Mouse (Mus musculus): ENCODE results near the gene Angptl2. TPM values are rescaled to one million over a fixed set of nuclear protein-coding genes. Genes with fewer than 3 reads are reported as not detected.
"Not testable (repeated sequence)": the region's sequence is repeated elsewhere in the genome, so short reads cannot be mapped to it uniquely, and the experiment has no call there.

Gene Angptl2
- polyA plus RNA-seq, 1 experiment from 2014 or later = 24.2 TPM

DNA sequence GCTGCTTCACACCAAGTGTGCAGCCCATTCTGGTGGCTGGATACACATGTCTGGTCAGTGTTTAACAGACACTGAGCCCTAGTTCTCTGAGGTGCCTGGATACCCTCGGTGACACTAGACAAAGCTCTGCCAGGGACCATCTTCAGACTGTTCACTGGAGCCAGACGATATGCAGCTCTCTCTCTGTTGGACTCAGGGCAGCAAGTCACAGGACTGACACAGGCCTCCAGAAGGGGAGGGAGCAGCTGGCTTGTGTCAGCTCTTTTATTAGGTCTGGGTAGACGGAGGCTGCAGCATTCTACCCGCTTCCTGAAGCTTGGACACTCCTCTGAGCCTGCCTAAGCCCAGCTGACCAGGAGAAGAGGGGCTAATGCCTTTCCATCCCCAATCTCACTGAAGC lies 8.8 kb upstream of the Angptl2 start:
- H3K27me3 ChIP-seq (replicated peaks; ENCODE audit: control insufficient read depth, insufficient read depth, low read length) = no peaks in the 10 kb centered on the region
- 25% methylated on average over 4 of the region's 4 CpGs for WGBS
- no peak overlapping the region for H3K4me2 ChIP-seq (replicated peaks; ENCODE audit: low read depth)
- no peak overlapping the region for H3K4me3 ChIP-seq (ENCODE audit: low read depth, low read length)
- no peak for ATAC-seq
- H3K4me1 ChIP-seq (replicated peaks; ENCODE audit: control insufficient read depth, insufficient read depth, low read length) = no peaks in the 10 kb centered on the region; the same call in 1 of the 2 replicates
- H3K27ac ChIP-seq (ENCODE audit: low read depth, low read length) = no peak overlapping the region
- no peaks in the 10 kb centered on the region for H3K9me3 ChIP-seq (ENCODE audit: control insufficient read depth)
- TF ChIP-seq CTCF (IDR thresholded peaks at IDR 0.05; ENCODE audit: low read depth) = no peak
- H3K36me3 ChIP-seq (ENCODE audit: control insufficient read depth, insufficient read depth) = no peaks in the 10 kb centered on the region; the same call in 1 of the 2 replicates
- H3K9ac ChIP-seq (ENCODE audit: low read depth, low read length) = no peak overlapping the region

DNA sequence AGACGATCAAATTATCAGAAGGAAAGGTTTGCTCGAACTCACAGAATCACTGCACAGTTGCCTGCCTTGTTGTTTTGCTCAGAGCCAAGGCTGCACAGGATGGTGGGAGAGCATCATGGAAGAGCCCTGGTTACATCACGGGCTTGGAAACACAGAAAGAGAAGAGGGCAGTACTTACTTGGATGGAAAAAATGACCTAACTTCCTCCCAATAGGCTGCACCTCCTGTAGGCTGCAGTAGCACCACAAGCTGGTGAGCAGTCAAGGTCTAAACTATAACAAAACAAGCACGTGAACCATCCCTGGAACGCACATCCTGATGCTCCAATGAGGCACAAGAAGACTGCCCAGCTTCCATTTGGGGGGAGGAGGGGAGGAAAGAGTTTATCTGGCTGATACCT lies 7.7 kb upstream of the Angptl2 start:
- no peak overlapping the region for H3K4me2 ChIP-seq (replicated peaks; ENCODE audit: low read depth)
- no peaks in the 10 kb centered on the region for H3K9me3 ChIP-seq (ENCODE audit: control insufficient read depth)
- no peak overlapping the region for H3K9ac ChIP-seq (ENCODE audit: low read depth, low read length)
- H3K4me1 ChIP-seq (replicated peaks; ENCODE audit: control insufficient read depth, insufficient read depth, low read length) = no peaks in the 10 kb centered on the region; the same call in 1 of the 2 replicates
- no peak for ATAC-seq
- TF ChIP-seq CTCF (IDR thresholded peaks at IDR 0.05; ENCODE audit: low read depth) = no peak
- WGBS = 71% methylated on average over 5 of the region's 5 CpGs
- H3K27ac ChIP-seq (ENCODE audit: low read depth, low read length) = no peak overlapping the region
- no peak overlapping the region for H3K4me3 ChIP-seq (ENCODE audit: low read depth, low read length)
- no peaks in the 10 kb centered on the region; the same call in 1 of the 2 replicates for H3K36me3 ChIP-seq (ENCODE audit: control insufficient read depth, insufficient read depth)
- no peaks in the 10 kb centered on the region for H3K27me3 ChIP-seq (replicated peaks; ENCODE audit: control insufficient read depth, insufficient read depth, low read length)

DNA sequence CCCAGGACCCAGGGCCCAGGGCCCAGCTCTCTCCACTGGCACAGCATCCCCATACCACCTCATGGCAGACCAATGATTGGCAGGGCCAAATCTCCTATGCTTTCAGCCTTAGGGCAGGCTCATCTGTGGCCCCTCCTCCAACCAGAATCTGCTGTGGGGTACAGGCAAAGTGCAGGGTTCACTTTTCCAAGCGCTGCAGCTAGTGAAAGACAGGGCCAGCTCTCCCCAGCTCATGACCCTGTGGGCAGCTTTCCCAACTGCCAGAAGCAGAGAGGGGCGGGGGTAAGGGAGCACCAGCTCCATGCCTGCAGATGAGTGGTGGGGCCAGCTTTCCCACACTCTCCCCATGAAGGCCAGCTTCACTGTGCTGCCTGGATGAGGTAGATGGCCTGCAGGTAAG lies 5.0 kb upstream of the Angptl2 start:
- no peak for ATAC-seq
- H3K27ac ChIP-seq (ENCODE audit: low read depth, low read length) = no peak overlapping the region

DNA sequence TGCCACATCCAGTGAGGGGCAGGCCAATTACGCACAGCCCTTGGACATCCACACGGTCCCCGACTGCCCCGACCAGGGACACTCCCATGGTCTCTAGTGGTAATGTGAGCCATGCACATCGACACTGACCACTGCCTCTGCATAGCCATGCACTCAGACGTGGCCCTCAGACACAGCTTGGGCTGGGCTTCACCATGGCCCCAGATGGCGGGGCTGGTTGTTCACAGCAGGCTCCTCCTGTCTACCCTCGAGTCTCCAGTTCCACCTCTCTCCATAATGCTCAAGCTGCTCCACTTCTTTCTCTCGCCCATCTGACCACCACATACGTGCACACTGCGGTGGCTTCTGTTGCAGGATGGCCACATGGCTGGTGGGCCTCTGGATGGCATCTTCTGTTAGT lies 4.6 kb upstream of the Angptl2 start:
- H3K36me3 ChIP-seq (ENCODE audit: control insufficient read depth, insufficient read depth); H3K27me3 ChIP-seq (replicated peaks; ENCODE audit: control insufficient read depth, insufficient read depth, low read length); H3K4me1 ChIP-seq (replicated peaks; ENCODE audit: control insufficient read depth, insufficient read depth, low read length); H3K4me2 ChIP-seq (replicated peaks; ENCODE audit: low read depth); H3K27ac ChIP-seq (ENCODE audit: low read depth, low read length); H3K9ac ChIP-seq (ENCODE audit: low read depth, low read length); H3K4me3 ChIP-seq (ENCODE audit: low read depth, low read length); ATAC-seq; H3K9me3 ChIP-seq (ENCODE audit: control insufficient read depth): not testable (repeated sequence)
- 89% methylated on average over 11 of the region's 11 CpGs for WGBS

More for the DNA sequence above, 5.0 kb upstream of the Angptl2 start:
- no peak for TF ChIP-seq CTCF (IDR thresholded peaks at IDR 0.05; ENCODE audit: low read depth)
- no peaks in the 10 kb centered on the region for H3K4me1 ChIP-seq (replicated peaks; ENCODE audit: control insufficient read depth, insufficient read depth, low read length)
- no peaks in the 10 kb centered on the region for H3K27me3 ChIP-seq (replicated peaks; ENCODE audit: control insufficient read depth, insufficient read depth, low read length)
- H3K4me3 ChIP-seq (ENCODE audit: low read depth, low read length) = no peak overlapping the region
- H3K9ac ChIP-seq (ENCODE audit: low read depth, low read length) = no peak overlapping the region
- H3K36me3 ChIP-seq (ENCODE audit: control insufficient read depth, insufficient read depth) = no peaks in the 10 kb centered on the region; the same call in 1 of the 2 replicates
- no peak overlapping the region for H3K4me2 ChIP-seq (replicated peaks; ENCODE audit: low read depth)
- H3K9me3 ChIP-seq (ENCODE audit: control insufficient read depth) = no peaks in the 10 kb centered on the region
- WGBS = 58% methylated on average over 2 of the region's 2 CpGs

DNA sequence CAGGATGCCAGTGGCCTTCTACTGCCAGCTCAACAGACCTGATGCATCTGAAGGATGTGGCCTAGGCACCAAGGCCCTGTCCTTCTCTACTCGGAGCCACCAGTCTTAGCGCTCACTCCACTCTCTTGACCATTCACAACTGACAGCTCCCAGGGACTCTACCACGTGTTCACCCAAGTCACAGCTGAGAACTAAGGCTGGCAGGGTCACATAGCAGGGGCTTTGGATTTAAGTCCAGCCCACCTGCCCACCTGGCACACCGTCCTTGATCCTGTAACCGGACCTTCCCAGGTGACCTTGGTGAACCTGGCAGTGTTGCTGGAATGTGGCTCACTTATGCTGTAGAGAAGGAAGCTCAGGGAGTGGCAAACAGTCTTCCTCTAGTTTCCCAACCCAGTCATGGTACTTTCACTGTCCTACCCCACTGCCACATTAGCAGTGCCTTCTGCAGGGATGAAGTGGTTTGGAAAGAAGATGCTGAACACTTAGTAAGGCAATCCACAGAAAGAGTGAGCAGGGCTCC lies 631 bp upstream of the Angptl2 start:
- Histone ChIP-seq H3K4me1 (replicated peaks; ENCODE audit: control insufficient read depth, insufficient read depth, low read length) (no peaks in the 10 kb centered on the region; the same call in 1 of the 2 replicates), H3K4me3 (ENCODE audit: low read depth, low read length) (0 out of 2 replicates have a peak overlapping the region, but pooled peaks have one; percentile 42), H3K27ac (ENCODE audit: low read depth, low read length) (0 out of 2 replicates have a peak overlapping the region, but pooled peaks have one; percentile 57), H3K9me3 (ENCODE audit: control insufficient read depth) (no peaks in the 10 kb centered on the region), H3K9ac (ENCODE audit: low read depth, low read length) (peak overlapping the region; percentile 42; the same call in 1 of the 2 replicates), H3K4me2 (replicated peaks; ENCODE audit: low read depth) (peak overlapping the region; percentile 62), H3K36me3 (ENCODE audit: control insufficient read depth, insufficient read depth) (no peaks in the 10 kb centered on the region), H3K27me3 (replicated peaks; ENCODE audit: control insufficient read depth, insufficient read depth, low read length) (no peaks in the 10 kb centered on the region)
- TF ChIP-seq CTCF (IDR thresholded peaks at IDR 0.05; ENCODE audit: low read depth) = no peak
- 0 out of 2 replicates have a peak, but pooled peaks have one; percentile 1 for ATAC-seq
- WGBS = 67% methylated on average over 5 of the region's 5 CpGs

DNA sequence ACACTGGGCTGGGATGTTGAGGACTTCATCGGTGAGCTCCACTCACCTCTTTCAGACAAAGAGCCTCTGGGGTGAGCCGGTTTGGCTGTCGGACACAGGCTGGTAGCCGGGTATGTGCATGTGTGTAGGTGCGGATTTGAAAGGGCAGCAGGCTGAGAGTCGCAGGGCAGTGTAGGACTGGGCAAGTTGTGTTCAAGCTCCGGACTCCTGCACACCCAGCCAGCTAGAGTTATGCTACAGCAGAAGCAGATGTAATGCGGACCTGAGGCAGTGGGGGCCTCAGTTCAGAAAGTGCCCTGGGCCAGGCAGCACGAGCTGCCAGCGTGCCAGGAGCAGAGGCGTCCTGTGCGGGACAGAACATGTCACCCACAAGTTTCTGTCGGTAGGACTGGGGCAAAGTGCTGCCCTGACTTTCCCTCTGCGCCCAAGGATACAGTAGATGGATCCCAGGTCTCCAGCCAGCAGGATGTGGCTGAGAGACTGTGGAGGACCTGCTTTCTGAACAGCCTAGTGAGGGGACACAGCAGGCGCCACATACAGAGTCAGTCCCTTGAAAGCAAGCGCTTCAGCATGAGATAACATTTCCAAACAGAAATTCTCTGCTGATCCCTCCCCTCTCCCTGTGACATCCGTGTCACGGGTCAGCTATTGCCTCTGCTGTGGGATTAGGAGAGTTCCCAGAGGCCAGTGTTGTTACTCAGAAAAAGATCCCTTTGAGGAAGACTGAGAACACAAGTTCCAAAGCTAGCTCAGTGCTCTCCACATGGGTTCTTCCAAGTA lies 966 bp downstream of the Angptl2 start:
- Histone ChIP-seq H3K27ac (ENCODE audit: low read depth, low read length) (peak overlapping the region; percentile 57), H3K27me3 (replicated peaks; ENCODE audit: control insufficient read depth, insufficient read depth, low read length) (no peaks in the 10 kb centered on the region), H3K4me3 (ENCODE audit: low read depth, low read length) (peak overlapping the region; percentile 42), H3K9me3 (ENCODE audit: control insufficient read depth) (no peaks in the 10 kb centered on the region), H3K4me2 (replicated peaks; ENCODE audit: low read depth) (peak overlapping the region; percentile 62), H3K9ac (ENCODE audit: low read depth, low read length) (peak overlapping the region; percentile 42), H3K36me3 (ENCODE audit: control insufficient read depth, insufficient read depth) (peaks cover 2% of the 10 kb centered on the region; the same call in 1 of the 2 replicates), H3K4me1 (replicated peaks; ENCODE audit: control insufficient read depth, insufficient read depth, low read length) (no peaks in the 10 kb centered on the region; the same call in 1 of the 2 replicates)
- no peak for ATAC-seq
- TF ChIP-seq CTCF (IDR thresholded peaks at IDR 0.05; ENCODE audit: low read depth) = peak; percentile 8; the same call in 1 of the 2 replicates
- WGBS = 25% methylated on average over 18 of the region's 18 CpGs

All from intestine, postnatal 0 days (tissue).